Mouse (Mus musculus): Measurements from ENCODE around the gene Aif1l. TPM values are rescaled to one million over a fixed set of nuclear protein-coding genes. Genes with fewer than 3 reads are reported as not detected.

Gene Aif1l
- polyA plus RNA-seq, 1 experiment = 1.2 TPM

DNA sequence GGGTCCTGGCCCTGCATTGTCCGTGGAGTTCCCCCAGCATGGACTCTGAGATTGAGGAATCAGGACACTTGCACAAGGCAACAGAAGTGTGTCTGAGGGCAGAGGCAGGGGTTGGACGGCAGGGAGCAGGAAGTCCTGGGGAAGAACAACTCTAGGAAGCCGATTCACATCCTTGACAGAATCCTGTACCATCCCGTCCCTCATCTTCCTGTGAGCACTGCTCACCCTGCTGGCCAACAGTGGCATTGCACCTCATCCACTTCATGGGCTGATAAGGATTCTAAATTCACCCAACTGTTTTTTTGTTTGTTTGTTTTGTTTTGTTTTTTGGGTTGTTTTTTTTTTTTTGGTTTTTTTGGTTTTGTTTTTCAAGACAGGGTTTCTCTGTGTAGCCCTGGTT lies 34.8 kb upstream of the Aif1l start:
- no peak overlapping the region for H3K4me3 ChIP-seq (replicated peaks; ENCODE audit: control insufficient read depth, low read depth, low read length)
- no peak overlapping the region for H3K27ac ChIP-seq (ENCODE audit: control insufficient read depth, insufficient read depth, low read depth, low read length, poor library complexity)
- H3K4me1 ChIP-seq (ENCODE audit: control insufficient read depth, insufficient read depth, low read length) = no peaks in the 10 kb centered on the region
- 21% methylated on average over 4 of the region's 4 CpGs for WGBS
- TF ChIP-seq POLR2A (IDR thresholded peaks at IDR 0.05; ENCODE audit: borderline replicate concordance, control insufficient read depth, low read depth, low read length) = no peak
- peak; percentile 95 for TF ChIP-seq CTCF (IDR thresholded peaks at IDR 0.05; ENCODE audit: control insufficient read depth, insufficient read depth, low read length)

DNA sequence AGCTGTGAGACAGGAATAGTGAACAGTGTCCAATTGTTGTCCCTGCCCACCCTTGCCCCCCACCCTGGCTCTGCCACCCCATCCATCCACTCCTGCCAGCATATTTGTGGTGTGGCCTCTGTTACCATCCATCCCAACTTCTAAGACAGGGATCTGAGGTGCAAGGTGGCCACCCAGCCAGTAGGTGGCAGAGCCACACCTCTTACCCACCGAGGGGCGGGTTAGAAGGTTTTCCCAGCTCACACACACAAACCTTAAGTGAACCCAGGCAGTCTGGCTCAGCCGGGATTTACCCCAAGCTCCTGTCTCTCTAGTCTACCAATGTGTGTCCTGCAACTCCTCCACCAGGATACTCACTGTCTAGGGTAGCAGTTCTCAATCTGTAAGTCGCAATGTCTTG lies 32.3 kb upstream of the Aif1l start:
- TF ChIP-seq POLR2A (IDR thresholded peaks at IDR 0.05; ENCODE audit: borderline replicate concordance, control insufficient read depth, low read depth, low read length) = no peak
- peak; percentile 72 for TF ChIP-seq CTCF (IDR thresholded peaks at IDR 0.05; ENCODE audit: control insufficient read depth, insufficient read depth, low read length)
- H3K4me1 ChIP-seq (ENCODE audit: control insufficient read depth, insufficient read depth, low read length) = no peaks in the 10 kb centered on the region
- no peak overlapping the region for H3K4me3 ChIP-seq (replicated peaks; ENCODE audit: control insufficient read depth, low read depth, low read length)
- 24% methylated on average over 4 of the region's 4 CpGs for WGBS
- H3K27ac ChIP-seq (ENCODE audit: control insufficient read depth, insufficient read depth, low read depth, low read length, poor library complexity) = no peak overlapping the region

DNA sequence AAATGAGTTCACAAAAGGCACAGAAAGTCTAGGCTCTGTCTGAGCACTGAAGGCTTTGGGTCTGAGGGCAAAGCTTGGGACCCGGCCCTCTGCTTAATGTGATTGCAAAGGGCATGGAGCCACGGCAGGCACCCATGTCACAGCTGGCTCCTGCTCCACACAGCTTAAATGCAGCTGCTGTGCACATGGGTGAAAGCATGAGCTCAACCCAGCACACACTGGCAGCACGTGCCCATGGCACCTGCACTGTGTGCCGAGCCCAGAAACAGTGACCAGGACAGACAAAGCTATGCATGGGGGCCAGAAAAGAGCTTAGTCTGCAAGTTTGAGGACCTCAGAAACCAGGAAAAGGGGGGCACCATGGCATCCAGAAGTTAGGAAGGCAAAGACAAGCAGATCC lies 26.3 kb upstream of the Aif1l start:
- Histone ChIP-seq H3K4me1 (ENCODE audit: control insufficient read depth, insufficient read depth, low read length) (no peaks in the 10 kb centered on the region), H3K4me3 (replicated peaks; ENCODE audit: control insufficient read depth, low read depth, low read length) (no peak overlapping the region), H3K27ac (ENCODE audit: control insufficient read depth, insufficient read depth, low read depth, low read length, poor library complexity) (no peak overlapping the region)
- TF ChIP-seq POLR2A (IDR thresholded peaks at IDR 0.05; ENCODE audit: borderline replicate concordance, control insufficient read depth, low read depth, low read length) = no peak
- no peak for TF ChIP-seq CTCF (IDR thresholded peaks at IDR 0.05; ENCODE audit: control insufficient read depth, insufficient read depth, low read length)
- 65% methylated on average over 4 of the region's 4 CpGs for WGBS

DNA sequence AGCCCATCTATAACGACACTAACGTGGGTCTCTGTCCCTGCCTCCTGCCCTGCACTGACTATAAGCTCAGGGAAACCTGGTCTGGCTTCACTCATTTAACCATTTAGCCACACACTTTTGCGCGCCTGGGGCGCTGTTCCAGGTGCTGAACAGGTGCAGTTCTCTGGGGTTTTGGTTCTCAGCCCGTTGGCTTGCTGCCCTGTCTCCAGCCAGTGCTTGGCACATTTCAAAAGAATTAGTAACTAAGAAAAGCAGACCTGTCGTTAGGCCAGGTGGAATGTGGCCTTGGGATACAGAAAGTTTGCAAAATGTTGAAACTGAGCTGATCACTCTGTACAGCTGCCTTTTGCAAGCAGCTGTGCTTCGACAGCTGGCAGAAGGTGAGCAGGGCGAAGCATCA lies 25.1 kb upstream of the Aif1l start:
- 26% methylated on average over 9 of the region's 9 CpGs for WGBS
- no peak overlapping the region for H3K4me3 ChIP-seq (replicated peaks; ENCODE audit: control insufficient read depth, low read depth, low read length)
- TF ChIP-seq CTCF (IDR thresholded peaks at IDR 0.05; ENCODE audit: control insufficient read depth, insufficient read depth, low read length) (no peak), POLR2A (IDR thresholded peaks at IDR 0.05; ENCODE audit: borderline replicate concordance, control insufficient read depth, low read depth, low read length) (no peak)
- H3K27ac ChIP-seq (ENCODE audit: control insufficient read depth, insufficient read depth, low read depth, low read length, poor library complexity) = no peak overlapping the region
- H3K4me1 ChIP-seq (ENCODE audit: control insufficient read depth, insufficient read depth, low read length) = no peaks in the 10 kb centered on the region

DNA sequence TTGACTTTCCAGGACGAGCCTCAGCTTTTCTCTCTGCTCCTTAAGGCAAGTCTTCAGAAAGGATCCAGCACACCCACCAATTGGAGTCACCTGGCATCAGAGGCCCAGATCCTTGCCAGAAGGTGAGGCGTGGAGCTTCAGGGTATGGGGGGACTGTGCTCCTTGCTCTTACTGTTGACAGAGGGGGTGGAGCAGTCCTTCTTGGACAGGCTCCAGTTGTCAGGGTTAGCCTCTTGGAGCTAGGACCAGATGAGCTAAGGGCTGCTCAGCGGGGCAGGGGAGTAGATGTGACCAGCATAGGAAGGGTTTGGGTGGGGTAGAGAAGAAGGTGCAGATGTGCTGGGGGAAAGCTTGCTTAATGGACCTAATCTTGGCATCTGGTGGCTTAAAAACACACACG lies 24.0 kb upstream of the Aif1l start:
- Histone ChIP-seq H3K27ac (ENCODE audit: control insufficient read depth, insufficient read depth, low read depth, low read length, poor library complexity) (no peak overlapping the region), H3K4me3 (replicated peaks; ENCODE audit: control insufficient read depth, low read depth, low read length) (no peak overlapping the region), H3K4me1 (ENCODE audit: control insufficient read depth, insufficient read depth, low read length) (no peaks in the 10 kb centered on the region)
- WGBS = 51% methylated on average over 4 of the region's 4 CpGs
- no peak for TF ChIP-seq POLR2A (IDR thresholded peaks at IDR 0.05; ENCODE audit: borderline replicate concordance, control insufficient read depth, low read depth, low read length)
- TF ChIP-seq CTCF (IDR thresholded peaks at IDR 0.05; ENCODE audit: control insufficient read depth, insufficient read depth, low read length) = no peak

DNA sequence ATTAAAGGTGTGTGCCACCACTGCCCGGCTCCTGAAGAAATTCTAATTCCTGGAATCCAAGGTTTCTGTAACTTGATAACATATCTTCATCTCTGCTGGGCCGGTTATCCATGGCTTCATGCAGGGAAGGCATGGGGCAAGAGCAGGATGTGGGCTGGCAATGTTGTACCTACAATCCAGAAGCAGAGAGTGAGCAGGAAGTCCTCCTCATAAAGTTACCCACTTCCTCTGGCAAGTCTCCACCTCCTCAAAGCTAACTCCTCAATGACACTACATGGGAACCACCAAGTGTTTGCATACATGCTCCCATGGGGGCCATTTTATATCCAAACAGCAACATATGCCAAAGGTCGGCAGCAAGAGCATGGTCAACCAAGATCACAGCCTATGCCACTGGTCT lies 20.3 kb upstream of the Aif1l start:
- Histone ChIP-seq H3K4me1 (ENCODE audit: control insufficient read depth, insufficient read depth, low read length) (no peaks in the 10 kb centered on the region), H3K27ac (ENCODE audit: control insufficient read depth, insufficient read depth, low read depth, low read length, poor library complexity) (no peak overlapping the region), H3K4me3 (replicated peaks; ENCODE audit: control insufficient read depth, low read depth, low read length) (no peak overlapping the region)
- TF ChIP-seq POLR2A (IDR thresholded peaks at IDR 0.05; ENCODE audit: borderline replicate concordance, control insufficient read depth, low read depth, low read length) (no peak), CTCF (IDR thresholded peaks at IDR 0.05; ENCODE audit: control insufficient read depth, insufficient read depth, low read length) (no peak)
- 32% methylated on average over 3 of the region's 3 CpGs for WGBS

DNA sequence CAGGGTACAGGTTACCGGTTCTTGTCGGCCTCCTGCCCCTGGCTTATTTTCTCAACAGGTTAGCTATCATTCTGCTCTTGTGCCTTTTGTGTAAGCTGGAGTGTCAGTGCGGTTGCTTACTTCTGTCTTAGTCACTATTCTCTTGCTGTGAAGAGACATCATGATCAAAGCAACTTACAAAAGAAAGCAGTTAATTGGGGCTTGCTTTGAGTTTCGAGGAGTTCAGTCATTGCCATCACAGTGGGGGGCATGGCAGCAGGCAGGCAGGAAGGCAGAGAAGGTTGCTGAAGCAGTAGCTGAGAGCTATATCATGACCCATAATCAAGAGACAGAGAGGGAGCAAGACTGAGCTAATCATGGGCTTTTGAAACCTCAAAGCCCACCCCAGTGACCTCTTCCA lies 15.4 kb upstream of the Aif1l start:
- 76% methylated on average over 4 of the region's 4 CpGs for WGBS
- Histone ChIP-seq H3K4me1 (ENCODE audit: control insufficient read depth, insufficient read depth, low read length) (no peaks in the 10 kb centered on the region), H3K4me3 (replicated peaks; ENCODE audit: control insufficient read depth, low read depth, low read length) (no peak overlapping the region), H3K27ac (ENCODE audit: control insufficient read depth, insufficient read depth, low read depth, low read length, poor library complexity) (no peak overlapping the region)
- TF ChIP-seq CTCF (IDR thresholded peaks at IDR 0.05; ENCODE audit: control insufficient read depth, insufficient read depth, low read length) (no peak), POLR2A (IDR thresholded peaks at IDR 0.05; ENCODE audit: borderline replicate concordance, control insufficient read depth, low read depth, low read length) (no peak)

DNA sequence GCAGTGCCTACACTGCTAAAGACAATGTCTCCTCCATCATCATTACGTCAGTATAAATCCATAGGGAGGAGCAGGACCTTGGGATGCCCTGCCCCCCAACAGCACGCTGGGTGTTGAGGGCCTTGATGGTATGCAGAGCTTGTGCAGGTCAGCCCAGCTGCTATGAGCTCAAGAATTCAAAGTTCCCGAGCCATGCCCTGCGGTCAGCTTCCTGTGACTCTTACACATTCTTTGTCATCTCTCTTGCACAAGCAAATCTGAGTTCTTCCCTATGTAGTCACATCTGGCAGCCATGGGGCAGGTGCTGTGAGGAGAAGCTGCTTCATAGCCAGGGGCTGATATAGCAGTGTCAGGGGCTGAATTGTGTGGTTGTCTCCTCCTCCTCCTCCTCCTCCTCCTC lies 14.9 kb upstream of the Aif1l start:
- Histone ChIP-seq H3K4me3 (replicated peaks; ENCODE audit: control insufficient read depth, low read depth, low read length) (no peak overlapping the region), H3K4me1 (ENCODE audit: control insufficient read depth, insufficient read depth, low read length) (no peaks in the 10 kb centered on the region), H3K27ac (ENCODE audit: control insufficient read depth, insufficient read depth, low read depth, low read length, poor library complexity) (no peak overlapping the region)
- whole genome bisulfite sequencing = 45% methylated on average over 4 of the region's 4 CpGs
- TF ChIP-seq POLR2A (IDR thresholded peaks at IDR 0.05; ENCODE audit: borderline replicate concordance, control insufficient read depth, low read depth, low read length) (no peak), CTCF (IDR thresholded peaks at IDR 0.05; ENCODE audit: control insufficient read depth, insufficient read depth, low read length) (no peak)

DNA sequence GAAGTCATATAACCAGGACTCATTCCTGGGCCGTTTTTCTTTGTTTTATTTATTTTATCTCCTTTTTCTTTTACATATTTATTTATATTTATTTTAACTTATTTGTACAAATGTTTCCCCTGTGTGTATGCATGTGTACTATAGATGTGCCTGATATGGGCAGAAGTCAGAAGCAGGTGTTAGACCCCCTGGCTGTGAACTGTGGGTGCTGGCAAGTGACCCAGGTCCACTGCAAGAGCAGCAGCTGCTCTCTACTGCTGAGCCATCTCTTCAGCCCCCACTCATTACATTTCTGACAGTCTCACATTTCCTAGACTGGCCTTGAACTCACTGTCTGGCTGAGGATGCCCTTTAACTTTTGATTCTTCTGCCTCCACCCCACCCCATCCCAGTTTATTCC lies 11.6 kb upstream of the Aif1l start:
- Histone ChIP-seq H3K4me3 (replicated peaks; ENCODE audit: control insufficient read depth, low read depth, low read length) (no peak overlapping the region), H3K4me1 (ENCODE audit: control insufficient read depth, insufficient read depth, low read length) (no peaks in the 10 kb centered on the region), H3K27ac (ENCODE audit: control insufficient read depth, insufficient read depth, low read depth, low read length, poor library complexity) (no peak overlapping the region)
- TF ChIP-seq CTCF (IDR thresholded peaks at IDR 0.05; ENCODE audit: control insufficient read depth, insufficient read depth, low read length) = no peak
- no peak for TF ChIP-seq POLR2A (IDR thresholded peaks at IDR 0.05; ENCODE audit: borderline replicate concordance, control insufficient read depth, low read depth, low read length)
- 70% methylated on average over 1 of the region's 1 CpGs for WGBS

All from bone marrow, adult 2 months (tissue).